Mouse (Mus musculus): ENCODE results near the gene Dlg2. TPM values are rescaled to one million over a fixed set of nuclear protein-coding genes. Genes with fewer than 3 reads are reported as not detected.

The Dlg2 gene
- polyA plus RNA-seq, 1 experiment = 1.7 TPM

GRCm38 (mm10) chr7:91853653-91854052, 1377.2 kb downstream of the Dlg2 start:
- Histone ChIP-seq H3K4me1 (ENCODE audit: control insufficient read depth, insufficient read depth, insufficient read length) (no peaks in the 10 kb centered on the region), H3K36me3 (ENCODE audit: control insufficient read depth, insufficient read depth, low read length) (no peaks in the 10 kb centered on the region), H3K4me3 (ENCODE audit: extremely low read depth, insufficient read depth, insufficient read length) (no peak overlapping the region), H3K27ac (ENCODE audit: insufficient read depth, low read length) (no peak overlapping the region), H3K27me3 (ENCODE audit: control insufficient read depth, insufficient read depth, low read length) (no peaks in the 10 kb centered on the region)
- 69% methylated on average over 4 of the region's 4 CpGs for WGBS
- TF ChIP-seq CTCF (IDR thresholded peaks at IDR 0.05; ENCODE audit: extremely low read depth, insufficient read depth, insufficient read length, insufficient replicate concordance) = no peak
- no peak for TF ChIP-seq POLR2A (IDR thresholded peaks at IDR 0.05; ENCODE audit: low read depth, low read length)
- no peak for DNase-seq (ENCODE audit: low read depth in 1 of 2, low spot score in 2 of 2)

- H3K36me3 ChIP-seq (ENCODE audit: control insufficient read depth, insufficient read depth, low read length) = no peaks in the 10 kb centered on the region
- WGBS = 83% methylated on average over 2 of the region's 2 CpGs
- no peak overlapping the region for H3K27ac ChIP-seq (ENCODE audit: insufficient read depth, low read length)
- H3K4me3 ChIP-seq (ENCODE audit: extremely low read depth, insufficient read depth, insufficient read length) = no peak overlapping the region
- TF ChIP-seq POLR2A (IDR thresholded peaks at IDR 0.05; ENCODE audit: low read depth, low read length) (no peak), CTCF (IDR thresholded peaks at IDR 0.05; ENCODE audit: extremely low read depth, insufficient read depth, insufficient read length, insufficient replicate concordance) (no peak)
- no peaks in the 10 kb centered on the region for H3K4me1 ChIP-seq (ENCODE audit: control insufficient read depth, insufficient read depth, insufficient read length)
- no peak for DNase-seq (ENCODE audit: low read depth in 1 of 2, low spot score in 2 of 2)
- H3K27me3 ChIP-seq (ENCODE audit: control insufficient read depth, insufficient read depth, low read length) = no peaks in the 10 kb centered on the region
Measured at GRCm38 (mm10) chr7:91856931-91857330, 1380.5 kb downstream of the Dlg2 start.

- WGBS = 49% methylated on average over 5 of the region's 5 CpGs
- Histone ChIP-seq H3K4me3 (ENCODE audit: extremely low read depth, insufficient read depth, insufficient read length) (no peak overlapping the region), H3K27ac (ENCODE audit: insufficient read depth, low read length) (no peak overlapping the region), H3K36me3 (ENCODE audit: control insufficient read depth, insufficient read depth, low read length) (no peaks in the 10 kb centered on the region), H3K4me1 (ENCODE audit: control insufficient read depth, insufficient read depth, insufficient read length) (no peaks in the 10 kb centered on the region), H3K27me3 (ENCODE audit: control insufficient read depth, insufficient read depth, low read length) (no peaks in the 10 kb centered on the region)
- DNase-seq (ENCODE audit: low read depth in 1 of 2, low spot score in 2 of 2) = no peak
- TF ChIP-seq POLR2A (IDR thresholded peaks at IDR 0.05; ENCODE audit: low read depth, low read length) (no peak), CTCF (IDR thresholded peaks at IDR 0.05; ENCODE audit: extremely low read depth, insufficient read depth, insufficient read length, insufficient replicate concordance) (no peak)
Measured at GRCm38 (mm10) chr7:91862806-91863531, 1386.5 kb downstream of the Dlg2 start.

GRCm38 (mm10) chr7:91868919-91869318, 1392.4 kb downstream of the Dlg2 start:
- DNase-seq (ENCODE audit: low read depth in 1 of 2, low spot score in 2 of 2) = no peak
- Histone ChIP-seq H3K36me3 (ENCODE audit: control insufficient read depth, insufficient read depth, low read length) (no peaks in the 10 kb centered on the region), H3K27me3 (ENCODE audit: control insufficient read depth, insufficient read depth, low read length) (no peaks in the 10 kb centered on the region), H3K27ac (ENCODE audit: insufficient read depth, low read length) (no peak overlapping the region), H3K4me3 (ENCODE audit: extremely low read depth, insufficient read depth, insufficient read length) (no peak overlapping the region), H3K4me1 (ENCODE audit: control insufficient read depth, insufficient read depth, insufficient read length) (no peaks in the 10 kb centered on the region)
- WGBS = 65% methylated on average over 1 of the region's 1 CpGs
- TF ChIP-seq POLR2A (IDR thresholded peaks at IDR 0.05; ENCODE audit: low read depth, low read length) (no peak), CTCF (IDR thresholded peaks at IDR 0.05; ENCODE audit: extremely low read depth, insufficient read depth, insufficient read length, insufficient replicate concordance) (no peak)

GRCm38 (mm10) chr7:91876831-91877230, 1400.4 kb downstream of the Dlg2 start:
- H3K4me1 ChIP-seq (ENCODE audit: control insufficient read depth, insufficient read depth, insufficient read length) = no peaks in the 10 kb centered on the region
- H3K4me3 ChIP-seq (ENCODE audit: extremely low read depth, insufficient read depth, insufficient read length) = no peak overlapping the region
- WGBS = 75% methylated on average over 1 of the region's 1 CpGs
- H3K36me3 ChIP-seq (ENCODE audit: control insufficient read depth, insufficient read depth, low read length) = no peaks in the 10 kb centered on the region
- no peaks in the 10 kb centered on the region for H3K27me3 ChIP-seq (ENCODE audit: control insufficient read depth, insufficient read depth, low read length)
- no peak overlapping the region for H3K27ac ChIP-seq (ENCODE audit: insufficient read depth, low read length)
- TF ChIP-seq CTCF (IDR thresholded peaks at IDR 0.05; ENCODE audit: extremely low read depth, insufficient read depth, insufficient read length, insufficient replicate concordance) (no peak), POLR2A (IDR thresholded peaks at IDR 0.05; ENCODE audit: low read depth, low read length) (no peak)
- DNase-seq (ENCODE audit: low read depth in 1 of 2, low spot score in 2 of 2) = no peak

- H3K27ac ChIP-seq (ENCODE audit: insufficient read depth, low read length) = no peak overlapping the region
- no peaks in the 10 kb centered on the region for H3K36me3 ChIP-seq (ENCODE audit: control insufficient read depth, insufficient read depth, low read length)
- 78% methylated on average over 2 of the region's 2 CpGs for WGBS
- TF ChIP-seq POLR2A (IDR thresholded peaks at IDR 0.05; ENCODE audit: low read depth, low read length) (no peak), CTCF (IDR thresholded peaks at IDR 0.05; ENCODE audit: extremely low read depth, insufficient read depth, insufficient read length, insufficient replicate concordance) (no peak)
- no peak overlapping the region for H3K4me3 ChIP-seq (ENCODE audit: extremely low read depth, insufficient read depth, insufficient read length)
- DNase-seq (ENCODE audit: low read depth in 1 of 2, low spot score in 2 of 2) = no peak
- H3K27me3 ChIP-seq (ENCODE audit: control insufficient read depth, insufficient read depth, low read length) = no peaks in the 10 kb centered on the region
- no peaks in the 10 kb centered on the region for H3K4me1 ChIP-seq (ENCODE audit: control insufficient read depth, insufficient read depth, insufficient read length)
Measured at GRCm38 (mm10) chr7:91877804-91878203, 1401.3 kb downstream of the Dlg2 start.

GRCm38 (mm10) chr7:91886336-91886735, 1409.9 kb downstream of the Dlg2 start:
- no peak for DNase-seq (ENCODE audit: low read depth in 1 of 2, low spot score in 2 of 2)
- no peaks in the 10 kb centered on the region for H3K27me3 ChIP-seq (ENCODE audit: control insufficient read depth, insufficient read depth, low read length)
- no peaks in the 10 kb centered on the region for H3K36me3 ChIP-seq (ENCODE audit: control insufficient read depth, insufficient read depth, low read length)
- H3K4me1 ChIP-seq (ENCODE audit: control insufficient read depth, insufficient read depth, insufficient read length) = no peaks in the 10 kb centered on the region
- 85% methylated on average over 10 of the region's 10 CpGs for WGBS
- TF ChIP-seq POLR2A (IDR thresholded peaks at IDR 0.05; ENCODE audit: low read depth, low read length) (no peak), CTCF (IDR thresholded peaks at IDR 0.05; ENCODE audit: extremely low read depth, insufficient read depth, insufficient read length, insufficient replicate concordance) (no peak)
- H3K4me3 ChIP-seq (ENCODE audit: extremely low read depth, insufficient read depth, insufficient read length) = no peak overlapping the region
- H3K27ac ChIP-seq (ENCODE audit: insufficient read depth, low read length) = no peak overlapping the region
